Mouse (Mus musculus): ENCODE measurements around the gene Klf13.

The Klf13 gene

DNA sequence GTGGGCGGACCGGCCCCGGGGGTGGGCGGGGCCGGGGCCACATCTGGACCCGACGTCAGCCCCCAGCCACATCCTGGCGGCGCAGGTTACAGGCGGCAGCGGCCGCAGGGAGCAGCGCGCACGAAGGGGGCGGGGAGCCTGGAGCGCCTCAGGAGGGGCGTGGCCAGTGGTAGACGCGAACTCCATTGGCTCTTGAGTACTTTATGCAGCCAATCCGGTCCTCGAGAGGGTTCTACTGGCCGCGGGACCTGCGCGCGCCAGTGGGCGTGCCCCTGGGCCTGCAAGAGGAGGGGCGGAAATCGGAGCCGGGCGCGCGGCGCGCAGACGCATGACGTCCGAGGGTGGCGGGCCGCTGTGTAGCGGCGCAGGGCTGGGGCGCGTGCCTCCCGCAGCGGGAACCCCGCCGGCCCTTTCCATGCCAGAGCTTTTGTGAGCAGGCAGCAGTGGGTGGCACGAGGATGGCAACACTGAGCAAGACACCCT, at the start of gene Klf13:
Klf13 (minus strand) TSS at position 2 of the 483 bp plus-strand sequence.
- peak; percentile 100 for DNase-seq (ENCODE audit: low read depth, low spot score)

GRCm38 (mm10) chr7:63988391-63988790, 49.7 kb upstream of the Klf13 start:
- DNase-seq (ENCODE audit: low read depth, low spot score) = no peak

- no peak for DNase-seq (ENCODE audit: low read depth, low spot score)
Observed at GRCm38 (mm10) chr7:63986407-63987182, 47.9 kb upstream of the Klf13 start.

DNA sequence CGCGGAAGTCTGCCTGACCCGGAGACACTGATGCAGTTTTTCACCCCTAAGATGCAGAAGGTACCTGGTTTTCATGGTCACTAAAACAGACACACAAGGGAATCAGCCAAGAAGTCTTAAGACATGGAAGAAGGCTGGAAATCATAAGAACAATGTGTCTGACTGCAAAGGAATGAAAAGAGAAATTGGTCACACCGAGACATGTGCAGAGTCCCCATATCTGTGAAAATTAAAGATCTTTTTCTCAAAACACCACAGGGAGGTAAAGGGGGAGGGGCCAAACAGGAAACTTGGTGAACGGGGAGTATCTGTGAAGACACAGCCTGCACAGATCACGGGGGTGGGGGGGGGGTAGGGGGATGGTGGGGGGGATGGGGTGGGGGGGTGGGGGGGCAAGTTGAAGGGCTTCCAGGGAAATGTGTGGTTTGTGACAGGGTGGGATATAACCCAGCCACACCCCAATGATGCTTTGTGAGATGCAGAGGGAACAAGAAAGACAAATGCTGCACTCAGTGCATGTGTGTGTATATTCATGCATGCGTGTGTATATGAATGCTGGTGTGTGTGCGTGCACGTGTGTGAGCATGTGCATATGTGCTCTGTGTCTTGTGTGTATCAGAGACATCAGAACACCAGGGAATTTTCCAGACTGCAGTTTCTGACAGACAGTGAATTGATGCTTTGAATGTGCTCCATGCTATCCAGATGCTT, 47.1 kb upstream of the Klf13 start:
- DNase-seq (ENCODE audit: low read depth, low spot score) = no peak

GRCm38 (mm10) chr7:63985266-63985665, 46.6 kb upstream of the Klf13 start:
- no peak for DNase-seq (ENCODE audit: low read depth, low spot score)

DNA sequence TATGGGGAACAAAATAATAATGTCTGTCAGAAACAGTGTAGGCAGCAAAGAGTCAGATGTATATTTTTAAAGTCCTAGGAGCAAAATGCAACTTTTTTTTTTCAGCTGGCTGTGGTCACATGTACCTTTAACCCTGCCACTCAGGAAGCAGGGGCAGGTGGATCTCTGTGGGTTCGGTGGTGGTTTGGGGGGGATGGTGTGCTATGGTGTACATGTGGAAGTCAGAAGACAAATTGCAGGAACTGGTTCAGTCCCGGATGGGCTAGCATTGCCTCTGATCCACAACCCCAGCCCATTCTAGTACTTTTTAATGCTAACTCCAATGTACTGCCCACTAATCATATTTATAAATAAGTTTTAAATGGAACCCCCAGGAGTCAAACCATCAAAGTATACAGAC, 45.6 kb upstream of the Klf13 start:
- no peak for DNase-seq (ENCODE audit: low read depth, low spot score)

GRCm38 (mm10) chr7:63977631-63978030, 38.9 kb upstream of the Klf13 start:
- DNase-seq (ENCODE audit: low read depth, low spot score) = no peak

DNA sequence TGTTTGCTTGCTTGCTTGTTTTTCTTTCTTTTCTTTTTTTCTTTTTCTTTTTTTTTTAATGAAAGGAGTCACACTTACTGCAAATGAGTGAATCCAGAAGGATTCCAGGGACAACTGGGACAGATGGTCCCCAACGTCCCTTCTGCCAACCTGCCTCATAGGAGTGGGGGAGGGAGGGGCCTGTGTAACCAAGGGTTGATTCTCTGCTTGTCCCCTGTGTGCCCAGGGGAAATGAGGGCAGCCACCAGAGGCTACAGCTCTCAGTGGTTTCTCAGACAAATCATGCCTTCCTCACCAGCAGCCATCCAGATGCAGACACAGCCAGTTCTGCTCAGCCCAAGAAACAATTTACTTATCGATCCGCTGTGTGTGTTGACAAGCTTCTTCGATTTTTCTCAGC, 32.3 kb upstream of the Klf13 start:
- no peak for DNase-seq (ENCODE audit: low read depth, low spot score)

DNA sequence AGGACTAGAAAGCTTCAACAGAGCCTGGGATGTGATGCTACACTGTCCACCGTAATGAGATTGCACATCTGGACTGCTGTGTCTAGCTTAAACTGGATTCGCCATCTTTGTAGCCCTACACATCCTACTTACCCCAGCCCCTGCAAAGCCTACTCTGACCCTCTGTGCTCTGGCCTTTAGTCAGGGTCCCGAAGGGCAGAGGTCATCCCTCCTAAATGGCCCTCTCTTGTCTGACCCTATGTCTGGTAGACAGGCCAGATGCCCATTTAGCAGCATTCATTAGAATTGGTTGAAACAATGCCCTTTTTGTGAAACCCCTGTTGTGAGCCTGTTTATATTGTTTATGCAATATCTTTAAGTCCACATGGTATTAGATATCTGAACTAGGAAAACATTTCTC, 31.2 kb upstream of the Klf13 start:
- DNase-seq (ENCODE audit: low read depth, low spot score) = no peak

DNA sequence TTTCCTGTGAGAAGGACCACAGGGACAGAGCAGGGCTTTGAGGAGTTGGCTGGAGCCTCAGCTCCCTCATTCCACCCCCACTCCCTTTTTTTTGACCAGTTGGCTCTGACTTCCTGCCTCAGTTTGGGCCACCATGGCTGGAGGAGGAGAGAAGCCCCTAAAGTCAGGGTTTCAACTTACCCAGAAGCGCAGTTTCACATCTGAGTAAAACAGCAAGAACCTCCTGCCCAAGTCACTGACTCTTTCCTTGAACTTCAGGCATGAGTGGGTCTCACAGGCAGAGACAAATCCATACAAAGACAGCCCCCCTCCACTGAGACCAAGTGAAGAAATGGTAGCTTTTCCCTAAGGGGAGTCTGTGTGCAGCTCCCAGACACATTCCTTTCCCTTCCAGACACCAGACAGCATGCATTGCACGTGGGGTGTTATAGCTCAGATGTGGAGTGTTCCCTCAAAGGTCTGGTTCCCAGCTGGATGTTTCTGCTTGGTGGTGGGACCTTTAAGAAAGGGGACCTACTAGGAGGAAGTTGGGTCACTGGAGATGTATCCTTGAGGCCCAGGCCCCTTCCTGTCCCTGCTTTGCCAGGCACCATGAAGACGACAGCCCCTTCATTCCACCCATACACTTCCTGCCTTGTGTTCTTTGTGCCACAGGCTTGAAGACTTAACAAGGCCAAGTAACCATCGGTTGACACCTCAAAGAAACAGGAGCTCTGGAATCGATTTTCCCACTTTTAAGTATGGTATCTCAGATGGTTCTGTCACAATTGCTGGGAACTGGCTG, 27.1 kb upstream of the Klf13 start:
- no peak for DNase-seq (ENCODE audit: low read depth, low spot score)

DNA sequence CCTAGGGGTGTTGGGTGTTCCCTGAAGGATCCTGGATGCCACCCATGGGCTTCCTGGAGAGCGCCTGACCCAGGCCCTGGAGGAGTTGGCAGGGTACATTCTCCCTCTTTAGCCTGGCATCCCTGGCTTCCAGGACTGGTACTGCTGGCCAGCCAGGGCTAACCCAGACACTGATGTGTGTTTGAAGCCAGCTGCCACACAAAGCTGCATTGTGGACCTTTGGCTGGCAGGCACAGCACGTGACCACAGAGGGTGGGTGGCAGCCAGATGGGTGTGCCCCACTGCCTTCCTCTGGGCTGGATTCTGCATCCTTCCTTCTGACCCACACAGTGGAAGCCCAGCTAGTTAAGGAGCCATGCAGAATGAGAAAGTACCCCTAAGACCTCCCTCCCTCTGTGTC, 26.4 kb upstream of the Klf13 start:
- DNase-seq (ENCODE audit: low read depth, low spot score) = peak; percentile 20

DNA sequence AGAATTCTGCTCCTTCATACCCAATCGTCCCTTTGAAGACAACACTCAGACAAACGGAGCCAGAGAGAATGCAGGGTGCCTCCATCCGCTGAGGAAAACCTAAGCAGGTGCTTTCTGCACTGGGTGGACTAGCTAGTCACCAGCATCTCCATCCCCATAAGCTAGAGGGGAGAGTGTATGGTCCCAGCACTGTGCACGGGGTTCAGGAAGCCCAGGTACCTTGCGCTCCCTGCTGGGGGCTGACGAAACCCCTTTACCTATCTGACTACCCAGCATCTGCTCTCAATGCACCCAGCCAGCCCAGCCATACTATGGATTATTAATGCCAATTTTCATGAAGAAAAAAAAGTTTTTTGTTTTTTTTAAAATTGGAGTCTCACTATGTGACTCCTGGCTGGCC, 25.4 kb upstream of the Klf13 start:
- no peak for DNase-seq (ENCODE audit: low read depth, low spot score)

GRCm38 (mm10) chr7:63963632-63964031, 24.9 kb upstream of the Klf13 start:
- DNase-seq (ENCODE audit: low read depth, low spot score) = no peak

GRCm38 (mm10) chr7:63957872-63958640, 19.3 kb upstream of the Klf13 start:
- DNase-seq (ENCODE audit: low read depth, low spot score) = no peak

GRCm38 (mm10) chr7:63956981-63957713, 18.4 kb upstream of the Klf13 start:
- no peak for DNase-seq (ENCODE audit: low read depth, low spot score)

DNA sequence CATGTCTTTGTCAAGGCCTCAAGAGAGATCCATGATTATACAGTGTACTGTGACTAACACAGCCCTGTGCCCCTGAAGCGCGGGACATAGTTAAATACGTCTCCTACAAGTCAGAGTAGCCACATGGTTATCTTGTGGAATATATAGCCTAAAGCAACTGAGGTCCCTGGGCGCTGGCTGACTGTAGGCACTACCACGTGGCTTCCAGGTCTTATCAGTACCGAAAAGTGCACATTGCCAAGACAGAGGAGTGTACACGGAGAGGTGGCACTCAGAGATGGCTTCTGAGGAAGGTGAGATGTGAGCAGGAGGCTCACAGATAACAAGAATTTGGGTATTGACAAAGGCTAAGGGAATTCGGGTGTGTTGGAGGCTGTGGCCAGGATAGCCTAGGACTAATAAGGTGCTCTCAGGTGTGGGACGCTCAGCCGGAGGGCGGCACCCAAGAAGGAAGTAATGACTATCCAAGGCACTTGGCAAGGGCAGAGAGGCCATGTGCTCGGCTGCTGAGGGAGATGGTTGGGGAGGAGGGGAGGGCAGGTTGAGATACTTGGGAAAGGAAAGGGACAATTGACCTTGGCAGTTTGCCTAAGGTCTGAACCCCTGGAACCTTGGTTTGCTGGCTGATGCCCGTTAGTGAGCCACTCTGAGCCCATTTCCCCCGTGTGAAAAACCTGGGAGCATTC, 17.6 kb upstream of the Klf13 start:
- no peak for DNase-seq (ENCODE audit: low read depth, low spot score)

- no peak for DNase-seq (ENCODE audit: low read depth, low spot score)
Observed at GRCm38 (mm10) chr7:63955440-63955839, 16.7 kb upstream of the Klf13 start.

DNA sequence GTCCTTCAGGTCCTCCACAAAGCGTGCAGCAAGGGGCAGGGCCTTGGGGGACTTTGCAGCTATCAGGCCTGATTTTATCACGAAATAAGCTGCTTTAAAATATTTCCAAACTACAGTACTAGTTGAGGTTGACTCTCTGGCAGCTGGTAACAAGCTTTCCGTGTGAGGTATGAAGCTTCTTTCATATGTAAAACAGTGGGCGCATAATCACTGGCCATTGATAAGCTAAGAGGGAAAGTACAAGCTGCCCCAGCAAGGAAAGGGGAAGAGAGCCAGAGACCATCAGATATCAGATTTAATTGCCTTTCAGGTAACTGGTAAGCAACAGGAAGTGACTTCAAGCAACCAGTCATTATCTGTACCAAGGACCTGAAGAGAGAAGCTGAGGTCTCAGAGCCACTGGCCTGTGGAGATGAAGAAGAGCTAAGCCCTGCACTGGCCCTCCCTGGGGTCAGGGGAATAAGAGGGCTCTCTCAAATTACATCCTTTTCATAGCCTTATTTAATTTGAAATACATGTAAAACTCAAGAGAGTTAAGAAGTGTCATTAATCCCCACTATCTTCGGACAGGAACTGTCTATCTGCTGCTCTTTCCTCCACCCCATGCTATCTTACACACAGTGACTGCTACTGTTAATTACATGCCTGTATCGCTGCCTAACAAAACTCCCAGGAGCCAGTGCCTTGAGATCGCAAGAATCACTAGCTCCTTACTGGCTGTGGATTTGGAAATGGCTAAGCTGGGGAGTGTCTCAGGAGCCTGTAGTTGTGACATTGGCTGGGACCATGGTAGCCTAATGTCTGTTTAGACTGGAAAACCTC, 13.6 kb upstream of the Klf13 start:
- no peak for DNase-seq (ENCODE audit: low read depth, low spot score)

DNA sequence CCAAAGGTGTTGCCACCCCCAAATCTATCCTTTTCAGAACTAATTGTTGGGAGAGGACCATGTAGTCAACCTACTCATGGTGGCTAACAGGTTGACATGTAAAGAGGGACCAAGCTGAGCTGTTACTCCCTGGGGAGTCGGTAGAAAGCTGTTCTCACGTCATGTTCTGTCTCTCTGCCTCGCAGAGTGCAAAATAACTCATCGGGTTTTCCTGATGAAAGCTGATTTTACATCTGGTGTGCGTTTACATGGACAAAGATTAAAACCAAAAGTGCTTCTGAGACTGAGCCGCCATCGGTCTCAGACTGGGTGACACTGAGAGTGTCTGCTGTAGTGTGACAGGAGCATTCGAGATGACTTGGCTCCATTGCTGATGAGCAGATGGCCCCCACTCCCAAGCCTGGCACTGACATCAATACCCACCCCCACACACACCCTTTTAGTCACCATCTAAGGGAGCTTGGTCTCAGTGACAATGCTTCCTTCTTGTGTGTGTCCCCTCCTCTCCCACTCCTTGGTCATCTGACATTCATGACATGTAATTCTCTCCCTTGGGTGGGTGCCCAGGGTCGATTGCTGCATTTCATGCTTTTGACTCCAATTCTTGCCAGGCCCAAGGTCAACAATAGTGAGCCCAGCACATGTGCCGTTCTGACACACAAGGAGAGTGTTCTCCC, 12.4 kb upstream of the Klf13 start:
- no peak for DNase-seq (ENCODE audit: low read depth, low spot score)
